Mouse (Mus musculus) heart, postnatal 25 days (tissue): ENCODE measurements at regions not wholly inside any gene's neighbourhood (a gene's known extent, or its start where the extent isn't known, plus 50 kb on each side); places are given as distances from the start of the nearest gene placed in this dataset.

Experiments
- DNase-seq: peaks from one replicate; pipeline ENCODE4 v3.0.0; 2022; ENCODE audit warnings: low spot score
- intact Hi-C: fragments of 180-260 bp; cut with DNase I; formaldehyde crosslinking; loops from one replicate; pipeline ENCODE4 v1.15.1; 2025

GRCm38 (mm10) chrX:98375437-98375836, 226.9 kb downstream of the Ar start:
- intact Hi-C loops: no loop called here
- no peak for DNase-seq

GRCm38 (mm10) chrX:98380247-98380905, 231.8 kb downstream of the Ar start:
- DNase-seq: peak; percentile 48
- intact Hi-C loops: no loop called here

GRCm38 (mm10) chrX:98384017-98384416, 235.4 kb downstream of the Ar start:
- no peak for DNase-seq
- intact Hi-C loops: no loop called here

- intact Hi-C loops: no loop called here
- DNase-seq: no peak
Observed at GRCm38 (mm10) chrX:98392376-98392775, 243.8 kb downstream of the Ar start.

GRCm38 (mm10) chrX:98409090-98409489, 260.5 kb downstream of the Ar start:
- intact Hi-C loops: no loop called here
- no peak for DNase-seq

GRCm38 (mm10) chrX:98419437-98419836, 270.9 kb downstream of the Ar start:
- intact Hi-C loops: no loop called here
- no peak for DNase-seq

- DNase-seq: no peak
- intact Hi-C loops: no loop called here
Observed at GRCm38 (mm10) chrX:98452026-98452425, 303.5 kb downstream of the Ar start.

GRCm38 (mm10) chrX:98476473-98477254, 328.1 kb downstream of the Ar start:
- DNase-seq: no peak
- intact Hi-C loops: no loop called here
